In genomic region chr11:75469261-75469660, GRCm38 (mm10) we compare ENCODE assay signal across 24 mouse cellular contexts. TPM values are rescaled to one million over a fixed set of nuclear protein-coding genes. Genes with fewer than 3 reads are reported as not detected.
A peak's percentile ranks its signal among the peaks of the same experiment; 100 is the strongest.
DNase-seq lines count a peak whose midpoint lies in the region; ATAC-seq and TF ChIP-seq lines count a peak whose summit lies in the region.
"Had no signal": no experiment of that assay in that cellular context is flagged by ENCODE, and none has a peak within 500 bp of the region (broad histone marks: within the 10 kb centered on the region; RNA-seq: fewer than 3 reads in every experiment).

No protein-coding gene starts in this region.

- no peak overlapping the region for H3K4me3 ChIP-seq in intestine, postnatal 0 days (ENCODE audit: low read depth, low read length)
- H3K4me3 ChIP-seq in intestine, embryonic 15.5 days (replicated peaks) = no peak overlapping the region
- no peak overlapping the region for H3K4me3 ChIP-seq in kidney, embryonic 14.5 days (ENCODE audit: low read length)
- no peak overlapping the region for H3K4me3 ChIP-seq in liver, embryonic 13.5 days (replicated peaks)
- H3K4me3 ChIP-seq in myocyte = no peak overlapping the region
- H3K4me3 ChIP-seq: forebrain, embryonic 13.5 days; hindbrain, embryonic 12.5 days had no signal

- H3K4me1 ChIP-seq in intestine, postnatal 0 days (replicated peaks; ENCODE audit: control insufficient read depth, insufficient read depth, low read length) = peaks cover 13% of the 10 kb centered on the region; the same call in 1 of the 2 replicates
- H3K4me1 ChIP-seq in intestine, embryonic 15.5 days (replicated peaks) = peaks cover 13% of the 10 kb centered on the region; the same call in 1 of the 2 replicates
- peaks cover 5% of the 10 kb centered on the region; the same call in 1 of the 2 replicates for H3K4me1 ChIP-seq in kidney, embryonic 14.5 days (ENCODE audit: control insufficient read depth, insufficient read depth, low read length)
- peaks cover 68% of the 10 kb centered on the region for H3K4me1 ChIP-seq in liver, embryonic 13.5 days (replicated peaks)

- H3K27me3 ChIP-seq in intestine, postnatal 0 days (replicated peaks; ENCODE audit: control insufficient read depth, insufficient read depth, low read length) = no peaks in the 10 kb centered on the region
- H3K27me3 ChIP-seq in intestine, embryonic 15.5 days (replicated peaks) = no peaks in the 10 kb centered on the region
- no peaks in the 10 kb centered on the region for H3K27me3 ChIP-seq in kidney, embryonic 14.5 days (ENCODE audit: control insufficient read depth, insufficient read depth, low read length)
- no peaks in the 10 kb centered on the region for H3K27me3 ChIP-seq in liver, embryonic 13.5 days
- H3K27me3 ChIP-seq in myocyte (ENCODE audit: control insufficient read depth, insufficient read depth, insufficient read length) = no peaks in the 10 kb centered on the region
- H3K27me3 ChIP-seq: CH12.LX, Patski had no signal

- TF ChIP-seq CTCF in intestine, postnatal 0 days (IDR thresholded peaks at IDR 0.05; ENCODE audit: low read depth) = no peak

- H3K36me3 ChIP-seq in intestine, postnatal 0 days (ENCODE audit: control insufficient read depth, insufficient read depth) = peaks cover 18% of the 10 kb centered on the region
- peaks cover 6% of the 10 kb centered on the region; the same call in 1 of the 2 replicates for H3K36me3 ChIP-seq in intestine, embryonic 15.5 days
- H3K36me3 ChIP-seq in kidney, embryonic 14.5 days (ENCODE audit: control insufficient read depth, insufficient read depth, low read length) = peaks cover 10% of the 10 kb centered on the region; the same call in 1 of the 2 replicates
- H3K36me3 ChIP-seq in liver, embryonic 13.5 days = peaks cover 24% of the 10 kb centered on the region
- peaks cover 30% of the 10 kb centered on the region for H3K36me3 ChIP-seq in myocyte (ENCODE audit: control insufficient read depth, insufficient read depth)

- peak overlapping the region; percentile 50; the same call in 1 of the 2 replicates for H3K27ac ChIP-seq in intestine, postnatal 0 days (ENCODE audit: low read depth, low read length)
- H3K27ac ChIP-seq in intestine, embryonic 15.5 days = no peak overlapping the region
- no peak overlapping the region for H3K27ac ChIP-seq in kidney, embryonic 14.5 days (ENCODE audit: low read depth, low read length)
- peak overlapping the region; percentile 53; the same call in 1 of the 2 replicates for H3K27ac ChIP-seq in liver, embryonic 13.5 days
- H3K27ac ChIP-seq: embryonic facial prominence, embryonic 10.5 days; forebrain, embryonic 13.5 days; hindbrain, embryonic 12.5 days had no signal

- 75% methylated on average over 4 of the region's 4 CpGs for WGBS in intestine, postnatal 0 days
- 83% methylated on average over 4 of the region's 4 CpGs for WGBS in intestine, embryonic 15.5 days
- 94% methylated on average over 4 of the region's 4 CpGs for WGBS in kidney, embryonic 14.5 days
- 82% methylated on average over 4 of the region's 4 CpGs for WGBS in liver, embryonic 13.5 days (ENCODE audit: insufficient replicate concordance)

- H3K79me2 ChIP-seq in myocyte (ENCODE audit: control insufficient read depth, insufficient read depth) = peaks cover 13% of the 10 kb centered on the region

- no peak for TF ChIP-seq POLR2A in myocyte (IDR thresholded peaks at IDR 0.05; ENCODE audit: insufficient read length, low read depth)

- H3K4me2 ChIP-seq in intestine, postnatal 0 days (replicated peaks; ENCODE audit: low read depth) = 0 out of 2 replicates have a peak overlapping the region, but pooled peaks have one; percentile 24
- no peak overlapping the region for H3K4me2 ChIP-seq in intestine, embryonic 15.5 days (replicated peaks)
- H3K4me2 ChIP-seq in kidney, embryonic 14.5 days (replicated peaks; ENCODE audit: low read depth, low read length) = no peak overlapping the region
- peak overlapping the region; percentile 96; the same call in 1 of the 2 replicates for H3K4me2 ChIP-seq in liver, embryonic 13.5 days
- no peak overlapping the region for H3K4me2 ChIP-seq in myocyte (ENCODE audit: low read depth)
- H3K4me2 ChIP-seq: forebrain, embryonic 13.5 days had no signal

- ATAC-seq in intestine, postnatal 0 days = no peak
- no peak for ATAC-seq in intestine, embryonic 15.5 days
- ATAC-seq in kidney, embryonic 14.5 days (ENCODE audit: low FRiP score, low TSS enrichment) = no peak
- no peak for ATAC-seq in liver, embryonic 13.5 days (ENCODE audit: low read depth)
- ATAC-seq: activated CD4-positive, CD25-positive, alpha-beta regulatory T cell, adult 4 months; forebrain, embryonic 13.5 days; forebrain, postnatal 0 days; Patski had no signal

- no peak overlapping the region for H3K9ac ChIP-seq in intestine, postnatal 0 days (ENCODE audit: low read depth, low read length)
- H3K9ac ChIP-seq in intestine, embryonic 15.5 days = no peak overlapping the region
- H3K9ac ChIP-seq in kidney, embryonic 14.5 days (ENCODE audit: low read depth, low read length) = no peak overlapping the region
- H3K9ac ChIP-seq in liver, embryonic 13.5 days = no peak overlapping the region; the same call in 1 of the 2 replicates
- H3K9ac ChIP-seq: forebrain, embryonic 13.5 days; forebrain, postnatal 0 days; hindbrain, embryonic 12.5 days had no signal

- DNase-seq in kidney, postnatal 25 days = peak; percentile 32 to 54
- no peak for DNase-seq in liver, embryonic 13.5 days
- no peak for DNase-seq in cerebellum, adult 11 months
- DNase-seq: adrenal gland, adult 2 months; adrenal gland, postnatal 25 days; cerebellum, adult 2 months; cerebellum, postnatal 10 days; forebrain, postnatal 0 days; heart, adult 18-20 months; heart, postnatal 10 days; heart, postnatal 4 days had no signal

- no peak overlapping the region for H3ac ChIP-seq in myocyte (ENCODE audit: control insufficient read depth, insufficient read length)

- H3K9me3 ChIP-seq in intestine, postnatal 0 days (ENCODE audit: control insufficient read depth) = no peaks in the 10 kb centered on the region
- no peaks in the 10 kb centered on the region for H3K9me3 ChIP-seq in intestine, embryonic 15.5 days
- H3K9me3 ChIP-seq in kidney, embryonic 14.5 days (ENCODE audit: control insufficient read depth, low read length) = peaks cover 3% of the 10 kb centered on the region; the same call in 1 of the 2 replicates
- no peaks in the 10 kb centered on the region for H3K9me3 ChIP-seq in liver, embryonic 13.5 days (replicated peaks)
- H3K9me3 ChIP-seq: embryonic facial prominence, embryonic 10.5 days; forebrain, embryonic 13.5 days; heart, embryonic 10.5 days; hindbrain, embryonic 12.5 days had no signal

TF ChIP-seq in myocyte, 11 proteins besides CTCF, POLR2A, EP300 and RAD21:
- TF ChIP-seq USF1 (IDR thresholded peaks at IDR 0.05; ENCODE audit: low read depth) (no peak), MYOD1 (IDR thresholded peaks at IDR 0.05; ENCODE audit: control insufficient read depth in 1 of 3, insufficient read length in 2 of 3, low read depth in 2 of 3) (no peak), TCF3 (IDR thresholded peaks at IDR 0.05; ENCODE audit: insufficient read length, low read depth) (no peak), POLR2AphosphoS2 (IDR thresholded peaks at IDR 0.05; ENCODE audit: insufficient read length, low read depth) (peak; percentile 63), MYOG (IDR thresholded peaks at IDR 0.05; ENCODE audit: control insufficient read depth in 1 of 3, insufficient read depth in 1 of 3, insufficient read length in 2 of 3, low read depth in 2 of 3) (no peak), REST (IDR thresholded peaks at IDR 0.05; ENCODE audit: insufficient read depth, insufficient read length) (no peak)
TF ChIP-seq in myocyte: peak in this region for 1.

RNA-seq across cellular contexts. Expression of gene Tlcd2, which starts 7.7 kb away (rescaled TPM):
- polyA plus RNA-seq in intestine, postnatal 0 days (2015; fragmentation: Nextera tagmentation; extraction: Ambion mirVana) = 52.7 and 53.9 TPM in 2 replicates
- 17.7 and 20.3 TPM in 2 replicates for polyA plus RNA-seq in intestine, embryonic 15.5 days (2015; fragmentation: Nextera tagmentation; extraction: Ambion mirVana)
- 20.7 and 21.0 TPM in 2 replicates for polyA plus RNA-seq in kidney, embryonic 14.5 days (2014; fragmentation: Nextera tagmentation; extraction: Ambion mirVana)
- polyA plus RNA-seq in liver, embryonic 13.5 days (2015; fragmentation: Nextera tagmentation; extraction: Ambion mirVana) = 18.7 and 18.8 TPM in 2 replicates
- 2.9 TPM for polyA plus RNA-seq in myocyte (2012; fragmentation: generic; extraction: Trizol)

RNA-seq across cellular contexts. Expression of gene Wdr81, which starts 14.7 kb away (rescaled TPM):
- 8.8 and 9.9 TPM in 2 replicates for polyA plus RNA-seq in intestine, postnatal 0 days (2015; fragmentation: Nextera tagmentation; extraction: Ambion mirVana)
- 6.1 and 7.0 TPM in 2 replicates for polyA plus RNA-seq in intestine, embryonic 15.5 days (2015; fragmentation: Nextera tagmentation; extraction: Ambion mirVana)
- 2.8 and 4.8 TPM in 2 replicates for polyA plus RNA-seq in kidney, embryonic 14.5 days (2014; fragmentation: Nextera tagmentation; extraction: Ambion mirVana)
- 18.5 and 21.3 TPM in 2 replicates for polyA plus RNA-seq in liver, embryonic 13.5 days (2015; fragmentation: Nextera tagmentation; extraction: Ambion mirVana)
- 17.3 TPM for polyA plus RNA-seq in myocyte (2012; fragmentation: generic; extraction: Trizol)

RNA-seq across cellular contexts. Expression of gene Prpf8, which starts 17.4 kb away (rescaled TPM):
- polyA plus RNA-seq in intestine, postnatal 0 days (2015; fragmentation: Nextera tagmentation; extraction: Ambion mirVana) = 15.4 and 15.5 TPM in 2 replicates
- polyA plus RNA-seq in intestine, embryonic 15.5 days (2015; fragmentation: Nextera tagmentation; extraction: Ambion mirVana) = 47.5 and 48.2 TPM in 2 replicates
- polyA plus RNA-seq in kidney, embryonic 14.5 days (2014; fragmentation: Nextera tagmentation; extraction: Ambion mirVana) = 56.4 and 103 TPM in 2 replicates
- 28.2 and 31.5 TPM in 2 replicates for polyA plus RNA-seq in liver, embryonic 13.5 days (2015; fragmentation: Nextera tagmentation; extraction: Ambion mirVana)
- 93.0 TPM for polyA plus RNA-seq in myocyte (2012; fragmentation: generic; extraction: Trizol)

RNA-seq across cellular contexts. Expression of gene Serpinf2, which starts 29.9 kb away (rescaled TPM):
- 2.7 and 4.0 TPM in 2 replicates for polyA plus RNA-seq in intestine, postnatal 0 days (2015; fragmentation: Nextera tagmentation; extraction: Ambion mirVana)
- polyA plus RNA-seq in intestine, embryonic 15.5 days (2015; fragmentation: Nextera tagmentation; extraction: Ambion mirVana) = 20.4 and 26.4 TPM in 2 replicates
- 3.9 and 8.4 TPM in 2 replicates for polyA plus RNA-seq in kidney, embryonic 14.5 days (2014; fragmentation: Nextera tagmentation; extraction: Ambion mirVana)
- 372 and 430 TPM in 2 replicates for polyA plus RNA-seq in liver, embryonic 13.5 days (2015; fragmentation: Nextera tagmentation; extraction: Ambion mirVana)
- polyA plus RNA-seq in myocyte (2012; fragmentation: generic; extraction: Trizol) = 0.06 TPM
- polyA plus RNA-seq: activated CD4-positive, CD25-positive, alpha-beta regulatory T cell, adult 4 months; embryonic facial prominence, embryonic 10.5 days; embryonic facial prominence, embryonic 14.5 days; forebrain, embryonic 13.5 days; forebrain, postnatal 0 days; heart, embryonic 14.5 days; hindbrain, embryonic 12.5 days had no signal

RNA-seq across cellular contexts. Expression of gene Rilp, which starts 40.6 kb away (rescaled TPM):
- 6.8 and 6.9 TPM in 2 replicates for polyA plus RNA-seq in intestine, postnatal 0 days (2015; fragmentation: Nextera tagmentation; extraction: Ambion mirVana)
- 1.6 and 2.3 TPM in 2 replicates for polyA plus RNA-seq in intestine, embryonic 15.5 days (2015; fragmentation: Nextera tagmentation; extraction: Ambion mirVana)
- polyA plus RNA-seq in kidney, embryonic 14.5 days (2014; fragmentation: Nextera tagmentation; extraction: Ambion mirVana) = 0.51 and 0.97 TPM in 2 replicates
- polyA plus RNA-seq in liver, embryonic 13.5 days (2015; fragmentation: Nextera tagmentation; extraction: Ambion mirVana) = 1.4 and 1.6 TPM in 2 replicates
- polyA plus RNA-seq in myocyte (2012; fragmentation: generic; extraction: Trizol) = 4.6 TPM
- polyA plus RNA-seq: activated CD4-positive, CD25-positive, alpha-beta regulatory T cell, adult 4 months had no signal

Comparison
In these comparisons a context has a peak if more than half of its experiments do, and no peak if none do; other contexts are left out.
1. H3K27ac ChIP-seq: peak in intestine, postnatal 0 days (single experiment) and liver, embryonic 13.5 days (single experiment); none in intestine, embryonic 15.5 days (single experiment) and kidney, embryonic 14.5 days (single experiment).
2. H3K4me2 ChIP-seq: peak in intestine, postnatal 0 days (single experiment) and liver, embryonic 13.5 days (single experiment); none in intestine, embryonic 15.5 days (single experiment), kidney, embryonic 14.5 days (single experiment) and myocyte (single experiment).
3. DNase-seq: peak in kidney, postnatal 25 days (2 of 2); none in liver, embryonic 13.5 days (single experiment) and cerebellum, adult 11 months (single experiment).